Mouse (Mus musculus): ENCODE results near the gene Ccdc51. TPM values are rescaled to one million over a fixed set of nuclear protein-coding genes. Genes with fewer than 3 reads are reported as not detected.

Gene Ccdc51
- polyA plus RNA-seq, 1 experiment from 2014 or later = 17.5 TPM

DNA sequence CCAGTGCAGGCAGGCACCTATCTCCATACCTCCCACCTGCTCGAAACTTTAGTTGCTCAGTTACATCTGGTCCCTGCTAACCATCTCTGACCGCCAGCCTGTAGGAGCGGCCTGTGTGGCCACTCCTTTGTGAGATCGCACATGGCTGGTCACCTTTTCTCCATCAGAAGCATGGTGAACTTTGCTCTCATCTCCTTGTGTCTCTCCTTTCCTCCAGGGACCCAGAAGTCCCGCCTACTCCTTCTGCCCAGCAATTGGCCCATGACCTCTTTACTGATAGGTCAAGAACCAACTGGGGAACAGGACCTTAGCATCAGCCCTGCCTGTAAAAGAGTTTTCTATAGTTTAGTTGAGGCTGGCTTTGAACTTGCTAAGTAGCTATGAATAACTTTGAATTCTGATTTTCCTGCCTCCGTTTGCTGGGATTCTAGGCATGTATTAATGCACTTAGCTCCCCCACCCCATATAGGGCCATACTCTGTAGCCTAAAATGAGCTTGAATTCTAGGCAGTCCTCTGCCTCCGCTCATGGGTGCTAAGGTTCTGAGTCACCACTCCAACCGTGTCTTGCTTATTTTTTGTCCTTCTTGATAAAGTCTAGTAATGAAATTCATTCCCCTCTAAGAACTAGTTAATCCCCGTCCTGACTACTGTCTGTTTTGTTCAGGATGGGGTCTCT, 32.2 kb upstream of the Ccdc51 start:
- no peak overlapping the region for H3K4me2 ChIP-seq (ENCODE audit: low read length)
- H3K9me3 ChIP-seq (ENCODE audit: control insufficient read depth, low read length) = no peaks in the 10 kb centered on the region
- no peaks in the 10 kb centered on the region for H3K27me3 ChIP-seq (replicated peaks; ENCODE audit: control insufficient read depth, insufficient read depth, low read length)
- WGBS = 83% methylated on average over 9 of the region's 9 CpGs
- no peaks in the 10 kb centered on the region for H3K36me3 ChIP-seq (ENCODE audit: control insufficient read depth, insufficient read depth)
- no peak for ATAC-seq
- H3K4me3 ChIP-seq (replicated peaks; ENCODE audit: low read length) = no peak overlapping the region
- peaks cover 2% of the 10 kb centered on the region for H3K4me1 ChIP-seq (replicated peaks; ENCODE audit: control insufficient read depth, insufficient read depth, low read length)
- H3K27ac ChIP-seq (ENCODE audit: low read length) = no peak overlapping the region
- no peak overlapping the region for H3K9ac ChIP-seq (replicated peaks; ENCODE audit: low read depth, low read length)

DNA sequence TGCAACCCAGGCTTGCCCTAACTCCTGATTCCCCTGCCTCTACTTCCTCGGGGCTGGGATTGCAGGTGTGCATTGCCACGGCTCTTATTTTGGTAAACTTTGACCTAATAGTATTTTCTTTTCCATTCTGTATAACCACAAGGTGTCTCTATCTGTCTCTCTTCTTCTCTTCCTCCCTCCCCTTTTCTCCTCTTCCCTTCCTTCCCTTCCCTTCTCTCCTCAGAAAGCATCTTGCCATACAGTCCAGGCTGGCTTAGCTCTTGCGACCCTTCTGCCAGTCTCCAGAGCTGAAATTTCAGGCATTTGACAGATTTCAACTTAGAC, 31.7 kb upstream of the Ccdc51 start:
- H3K9me3 ChIP-seq (ENCODE audit: control insufficient read depth, low read length) = no peaks in the 10 kb centered on the region
- no peak overlapping the region for H3K4me2 ChIP-seq (ENCODE audit: low read length)
- peaks cover 6% of the 10 kb centered on the region for H3K4me1 ChIP-seq (replicated peaks; ENCODE audit: control insufficient read depth, insufficient read depth, low read length)
- H3K27me3 ChIP-seq (replicated peaks; ENCODE audit: control insufficient read depth, insufficient read depth, low read length) = no peaks in the 10 kb centered on the region
- H3K9ac ChIP-seq (replicated peaks; ENCODE audit: low read depth, low read length) = no peak overlapping the region
- 85% methylated on average over 3 of the region's 3 CpGs for WGBS
- H3K36me3 ChIP-seq (ENCODE audit: control insufficient read depth, insufficient read depth) = no peaks in the 10 kb centered on the region
- no peak overlapping the region for H3K27ac ChIP-seq (ENCODE audit: low read length)
- no peak overlapping the region for H3K4me3 ChIP-seq (replicated peaks; ENCODE audit: low read length)
- ATAC-seq = no peak

DNA sequence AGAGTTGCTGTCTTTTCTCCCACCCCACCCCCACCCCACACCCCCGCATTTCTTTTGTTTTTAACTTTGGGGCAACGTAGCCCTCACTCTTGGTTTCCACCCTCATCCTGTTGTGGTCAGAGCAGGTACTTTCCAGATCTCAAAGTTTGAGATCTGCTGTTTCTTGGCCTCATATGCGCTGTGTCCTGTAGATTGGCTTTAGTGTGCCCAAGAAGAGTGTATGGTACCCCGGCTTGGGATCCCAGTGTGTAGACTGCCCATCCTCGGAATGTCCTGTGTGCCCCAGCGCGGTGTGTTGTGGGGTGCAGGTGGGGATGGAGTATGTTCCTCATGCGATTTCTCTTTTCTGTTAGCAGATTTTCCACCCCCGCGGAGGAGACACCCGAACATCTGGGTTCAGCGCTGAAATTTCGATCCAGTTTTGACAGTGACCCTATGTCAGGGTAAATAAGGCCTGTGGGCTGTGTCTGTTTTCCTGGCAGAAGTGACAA, 31.2 kb upstream of the Ccdc51 start:
- H3K4me3 ChIP-seq (replicated peaks; ENCODE audit: low read length) = no peak overlapping the region
- no peaks in the 10 kb centered on the region for H3K36me3 ChIP-seq (ENCODE audit: control insufficient read depth, insufficient read depth)
- no peak overlapping the region for H3K27ac ChIP-seq (ENCODE audit: low read length)
- no peak for ATAC-seq
- no peak overlapping the region for H3K4me2 ChIP-seq (ENCODE audit: low read length)
- 91% methylated on average over 13 of the region's 13 CpGs for WGBS
- no peaks in the 10 kb centered on the region for H3K9me3 ChIP-seq (ENCODE audit: control insufficient read depth, low read length)
- H3K4me1 ChIP-seq (replicated peaks; ENCODE audit: control insufficient read depth, insufficient read depth, low read length) = peaks cover 6% of the 10 kb centered on the region
- no peak overlapping the region for H3K9ac ChIP-seq (replicated peaks; ENCODE audit: low read depth, low read length)
- H3K27me3 ChIP-seq (replicated peaks; ENCODE audit: control insufficient read depth, insufficient read depth, low read length) = no peaks in the 10 kb centered on the region

DNA sequence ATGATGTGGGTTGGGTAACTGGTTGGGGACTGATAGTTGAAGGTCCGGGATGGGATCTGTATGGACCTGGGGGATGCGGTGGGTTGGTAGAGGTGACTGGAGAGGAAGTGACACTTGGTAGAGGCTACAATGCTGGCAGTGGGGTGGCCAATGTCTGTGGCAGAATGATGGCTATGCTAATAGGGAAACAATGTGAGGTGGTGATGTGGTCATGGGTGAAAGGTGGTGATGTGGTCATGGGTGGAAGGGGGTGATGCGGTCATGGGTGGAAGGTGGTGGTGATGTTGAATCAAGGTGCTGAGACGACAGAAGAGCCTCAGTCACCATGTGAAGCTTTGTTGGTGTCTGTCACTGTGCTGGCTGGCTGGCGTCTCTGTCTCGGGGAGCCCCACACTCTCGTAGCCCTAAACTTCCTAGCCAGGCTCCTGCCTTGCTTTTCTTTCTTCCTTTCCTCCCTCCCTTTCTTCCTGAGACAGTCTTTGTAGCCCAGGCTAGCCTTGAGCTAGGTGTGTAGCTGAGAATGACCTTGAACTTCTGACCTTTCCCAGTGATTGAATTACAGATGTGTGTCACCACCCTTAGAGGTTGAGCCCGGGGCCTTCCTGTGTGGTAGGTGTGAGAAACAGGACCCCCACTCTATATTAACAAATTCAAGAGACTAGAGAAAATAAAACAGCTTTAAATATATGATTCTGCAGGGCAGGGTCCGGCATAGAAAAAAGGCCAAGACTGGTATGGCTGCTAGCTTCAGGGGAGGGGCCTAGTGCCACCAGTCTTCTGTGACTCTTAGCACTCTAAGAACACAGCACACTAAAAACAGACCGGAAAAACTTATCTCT, 30.4 kb upstream of the Ccdc51 start:
- Histone ChIP-seq H3K27ac (ENCODE audit: low read length) (no peak overlapping the region), H3K4me1 (replicated peaks; ENCODE audit: control insufficient read depth, insufficient read depth, low read length) (peaks cover 6% of the 10 kb centered on the region), H3K4me3 (replicated peaks; ENCODE audit: low read length) (no peak overlapping the region), H3K36me3 (ENCODE audit: control insufficient read depth, insufficient read depth) (no peaks in the 10 kb centered on the region), H3K27me3 (replicated peaks; ENCODE audit: control insufficient read depth, insufficient read depth, low read length) (no peaks in the 10 kb centered on the region), H3K9me3 (ENCODE audit: control insufficient read depth, low read length) (no peaks in the 10 kb centered on the region), H3K9ac (replicated peaks; ENCODE audit: low read depth, low read length) (no peak overlapping the region), H3K4me2 (ENCODE audit: low read length) (no peak overlapping the region)
- WGBS = 91% methylated on average over 10 of the region's 10 CpGs
- ATAC-seq = no peak

DNA sequence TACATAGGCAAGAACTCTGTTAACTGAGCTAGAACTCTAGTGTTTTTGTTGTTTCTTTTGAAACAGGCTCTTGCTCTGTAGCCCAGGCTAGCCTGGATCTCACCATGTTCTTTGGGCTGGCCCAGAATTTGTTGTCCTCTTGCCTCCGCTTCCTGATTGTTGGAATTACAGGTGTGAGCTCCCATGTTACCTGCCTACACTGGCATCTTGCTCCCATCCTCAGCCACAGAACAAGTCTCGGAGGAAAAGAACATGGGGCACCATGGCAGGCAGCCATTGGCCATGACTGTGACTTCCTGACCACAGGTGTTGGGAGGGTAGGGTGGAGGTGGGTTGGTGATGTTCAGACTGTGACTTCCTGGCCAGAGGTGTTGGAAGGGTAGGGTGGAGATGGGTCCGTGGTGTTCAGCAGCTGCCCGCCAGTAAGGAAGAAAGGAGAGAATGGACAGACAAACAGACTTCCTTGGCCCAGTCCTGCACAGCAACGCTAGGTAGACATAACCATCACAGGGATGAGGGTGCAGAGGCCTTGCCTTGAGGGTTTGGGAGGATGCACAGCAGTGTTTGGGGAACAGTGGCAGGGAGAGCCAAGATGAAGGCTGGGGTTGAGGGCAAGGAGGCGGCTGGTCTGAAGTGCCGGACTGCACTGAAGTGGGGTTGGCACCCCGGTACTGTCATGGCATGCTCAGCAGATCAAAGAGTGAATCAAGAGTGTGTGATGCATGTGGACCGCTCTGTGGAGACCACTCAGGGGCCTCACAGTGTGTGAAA, 29.6 kb upstream of the Ccdc51 start:
- 88% methylated on average over 9 of the region's 9 CpGs for WGBS
- H3K9me3 ChIP-seq (ENCODE audit: control insufficient read depth, low read length) = no peaks in the 10 kb centered on the region
- H3K27me3 ChIP-seq (replicated peaks; ENCODE audit: control insufficient read depth, insufficient read depth, low read length) = no peaks in the 10 kb centered on the region
- no peak overlapping the region for H3K4me2 ChIP-seq (ENCODE audit: low read length)
- ATAC-seq = no peak
- no peak overlapping the region for H3K4me3 ChIP-seq (replicated peaks; ENCODE audit: low read length)
- H3K4me1 ChIP-seq (replicated peaks; ENCODE audit: control insufficient read depth, insufficient read depth, low read length) = peaks cover 6% of the 10 kb centered on the region
- no peak overlapping the region for H3K9ac ChIP-seq (replicated peaks; ENCODE audit: low read depth, low read length)
- no peak overlapping the region for H3K27ac ChIP-seq (ENCODE audit: low read length)
- H3K36me3 ChIP-seq (ENCODE audit: control insufficient read depth, insufficient read depth) = no peaks in the 10 kb centered on the region

DNA sequence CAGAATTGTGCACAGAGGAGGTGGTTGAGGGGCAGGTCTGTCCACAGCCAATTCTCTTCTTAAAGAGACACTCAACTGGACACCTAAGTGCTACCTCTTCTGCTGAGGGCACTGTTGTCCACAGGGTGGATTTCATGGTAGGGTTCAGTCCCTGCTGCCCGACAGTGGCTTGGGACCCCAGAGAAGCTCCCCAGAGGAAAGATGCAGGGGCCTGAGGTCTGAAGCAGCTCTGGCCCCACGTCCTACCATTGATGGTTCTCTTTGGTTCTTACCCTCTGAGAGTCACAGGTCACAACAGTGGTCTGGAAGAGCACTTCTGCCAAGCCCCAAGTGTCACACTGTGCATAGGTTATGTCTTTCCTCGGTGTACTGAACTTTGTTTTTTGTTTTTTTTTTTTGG, 28.9 kb upstream of the Ccdc51 start:
- no peak overlapping the region for H3K9ac ChIP-seq (replicated peaks; ENCODE audit: low read depth, low read length)
- no peaks in the 10 kb centered on the region for H3K9me3 ChIP-seq (ENCODE audit: control insufficient read depth, low read length)
- H3K27ac ChIP-seq (ENCODE audit: low read length) = no peak overlapping the region
- no peaks in the 10 kb centered on the region for H3K27me3 ChIP-seq (replicated peaks; ENCODE audit: control insufficient read depth, insufficient read depth, low read length)
- H3K36me3 ChIP-seq (ENCODE audit: control insufficient read depth, insufficient read depth) = peaks cover 5% of the 10 kb centered on the region; the same call in 1 of the 2 replicates
- H3K4me3 ChIP-seq (replicated peaks; ENCODE audit: low read length) = no peak overlapping the region
- 83% methylated on average over 3 of the region's 3 CpGs for WGBS
- H3K4me1 ChIP-seq (replicated peaks; ENCODE audit: control insufficient read depth, insufficient read depth, low read length) = peaks cover 6% of the 10 kb centered on the region
- H3K4me2 ChIP-seq (ENCODE audit: low read length) = no peak overlapping the region
- no peak for ATAC-seq

DNA sequence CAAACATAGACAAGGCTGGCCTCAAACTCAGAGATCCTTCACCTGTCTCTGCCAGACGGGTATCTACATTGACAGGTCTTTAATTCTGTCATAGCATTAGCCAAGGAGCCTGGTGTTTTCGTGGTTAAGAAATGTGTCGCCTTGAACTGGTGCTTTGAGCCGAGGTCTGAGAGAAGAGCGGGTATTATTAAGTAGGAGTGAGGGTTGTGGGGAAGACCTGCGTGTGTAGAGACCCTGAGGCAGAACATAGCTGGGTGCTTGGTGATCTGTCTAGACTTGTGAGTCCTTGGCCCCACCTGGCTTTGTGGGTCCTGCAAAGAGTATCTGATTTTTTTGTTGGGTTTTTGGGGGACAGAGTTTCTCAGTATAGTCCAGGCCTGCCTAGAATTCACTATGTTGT, 28.4 kb upstream of the Ccdc51 start:
- H3K27me3 ChIP-seq (replicated peaks; ENCODE audit: control insufficient read depth, insufficient read depth, low read length) = no peaks in the 10 kb centered on the region
- H3K9me3 ChIP-seq (ENCODE audit: control insufficient read depth, low read length) = no peaks in the 10 kb centered on the region
- H3K4me2 ChIP-seq (ENCODE audit: low read length) = no peak overlapping the region
- H3K27ac ChIP-seq (ENCODE audit: low read length) = no peak overlapping the region
- H3K9ac ChIP-seq (replicated peaks; ENCODE audit: low read depth, low read length) = no peak overlapping the region
- WGBS = 76% methylated on average over 6 of the region's 6 CpGs
- H3K4me3 ChIP-seq (replicated peaks; ENCODE audit: low read length) = no peak overlapping the region
- H3K36me3 ChIP-seq (ENCODE audit: control insufficient read depth, insufficient read depth) = peaks cover 8% of the 10 kb centered on the region; the same call in 1 of the 2 replicates
- peaks cover 11% of the 10 kb centered on the region for H3K4me1 ChIP-seq (replicated peaks; ENCODE audit: control insufficient read depth, insufficient read depth, low read length)
- no peak for ATAC-seq

DNA sequence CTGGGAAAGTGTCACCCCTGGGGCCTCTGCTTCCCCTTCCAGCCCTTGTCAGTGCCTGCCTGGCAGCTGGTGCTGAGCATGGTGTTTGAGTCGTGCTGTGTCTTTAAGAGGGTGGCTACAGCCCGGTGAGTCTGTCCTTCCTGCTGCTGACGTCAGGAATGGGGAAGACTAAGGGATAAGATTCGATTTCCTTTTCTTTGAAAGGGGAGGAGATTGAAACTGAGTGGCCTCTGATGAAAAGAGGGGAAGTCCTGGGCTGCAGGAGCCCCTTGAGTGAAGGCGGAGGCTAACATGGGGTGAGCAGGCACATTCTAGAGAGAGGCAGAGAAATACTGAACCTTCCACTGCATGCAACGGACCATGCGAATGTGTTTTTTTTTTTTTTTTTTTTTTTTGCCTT, 27.6 kb upstream of the Ccdc51 start:
- no peaks in the 10 kb centered on the region for H3K9me3 ChIP-seq (ENCODE audit: control insufficient read depth, low read length)
- peak overlapping the region; percentile 51 for H3K4me2 ChIP-seq (ENCODE audit: low read length)
- 6% methylated on average over 7 of the region's 7 CpGs for WGBS
- H3K27ac ChIP-seq (ENCODE audit: low read length) = peak overlapping the region; percentile 69
- H3K4me3 ChIP-seq (replicated peaks; ENCODE audit: low read length) = peak overlapping the region; percentile 41
- peak; percentile 81 for ATAC-seq
- H3K9ac ChIP-seq (replicated peaks; ENCODE audit: low read depth, low read length) = peak overlapping the region; percentile 53
- no peaks in the 10 kb centered on the region for H3K27me3 ChIP-seq (replicated peaks; ENCODE audit: control insufficient read depth, insufficient read depth, low read length)
- H3K4me1 ChIP-seq (replicated peaks; ENCODE audit: control insufficient read depth, insufficient read depth, low read length) = peaks cover 17% of the 10 kb centered on the region
- H3K36me3 ChIP-seq (ENCODE audit: control insufficient read depth, insufficient read depth) = peaks cover 8% of the 10 kb centered on the region; the same call in 1 of the 2 replicates
